Mouse (Mus musculus) ES-Bruce4 (cell line): ENCODE measurements around the gene Ciapin1.

Experiments
- CTCF ChIP-seq: IDR thresholded peaks from one replicate; pipeline ENCODE4 v1.8.1; 2011; ENCODE audit warnings: low read depth, low read length
- POLR2A ChIP-seq: IDR thresholded peaks from one replicate; pipeline ENCODE4 v1.8.1; 2011; ENCODE audit warnings: low read length; ENCODE audit not compliant: insufficient read depth

GRCm38 (mm10) chr8:94787524-94788501, 50.3 kb downstream of the Ciapin1 start:
- no peak for TF ChIP-seq CTCF
- TF ChIP-seq POLR2A = no peak
